ENCODE assay signal across 13 mouse cellular contexts in genomic region chr2:36213108-36213507, GRCm38 (mm10). TPM values are rescaled to one million over a fixed set of nuclear protein-coding genes. Genes with fewer than 3 reads are reported as not detected.
A peak's percentile ranks its signal among the peaks of the same experiment; 100 is the strongest.
DNase-seq lines count a peak whose midpoint lies in the region; ATAC-seq and TF ChIP-seq lines count a peak whose summit lies in the region.
"Had no signal": no experiment of that assay in that cellular context is flagged by ENCODE, and none has a peak within 500 bp of the region (broad histone marks: within the 10 kb centered on the region; RNA-seq: fewer than 3 reads in every experiment).

No protein-coding gene starts in this region.

- TF ChIP-seq CTCF in kidney, adult 2 months (conservative IDR thresholded peaks at IDR 0.05; ENCODE audit: insufficient read depth, insufficient read length, low read depth, low read length) = no peak

- peak; percentile 59 for ATAC-seq in heart, embryonic 14.5 days (ENCODE audit: insufficient number of reproducible peaks, insufficient read depth, low FRiP score, low read depth)
- ATAC-seq in lung, embryonic 16.5 days (ENCODE audit: low read depth) = no peak
- no peak for ATAC-seq in neural tube, embryonic 15.5 days (ENCODE audit: low FRiP score)
- ATAC-seq in hindbrain, embryonic 16.5 days = no peak

- no peaks in the 10 kb centered on the region for H3K36me3 ChIP-seq in kidney, adult 2 months (ENCODE audit: control insufficient read depth, insufficient read depth, low read length)
- H3K36me3 ChIP-seq in heart, embryonic 14.5 days (ENCODE audit: control insufficient read depth, insufficient read depth, low read length) = no peaks in the 10 kb centered on the region
- no peaks in the 10 kb centered on the region for H3K36me3 ChIP-seq in lung, embryonic 16.5 days (ENCODE audit: control insufficient read depth, insufficient read depth, low read length)
- H3K36me3 ChIP-seq in neural tube, embryonic 15.5 days = no peaks in the 10 kb centered on the region
- H3K36me3 ChIP-seq in hindbrain, embryonic 16.5 days (ENCODE audit: control insufficient read depth, insufficient read depth, low read length) = no peaks in the 10 kb centered on the region
- H3K36me3 ChIP-seq: limb, embryonic 12.5 days; neural tube, embryonic 13.5 days had no signal

- H3K4me1 ChIP-seq in kidney, adult 2 months (ENCODE audit: control insufficient read depth, insufficient read depth, low read length) = peaks cover 12% of the 10 kb centered on the region
- H3K4me1 ChIP-seq in heart, embryonic 14.5 days (ENCODE audit: control insufficient read depth in 2 of 2, insufficient read depth in 2 of 2, low read length in 2 of 2) = peaks cover 39 to 53% of the 10 kb centered on the region in 2 experiments
- peaks cover 52% of the 10 kb centered on the region for H3K4me1 ChIP-seq in lung, embryonic 16.5 days (replicated peaks; ENCODE audit: control insufficient read depth, insufficient read depth, low read length)
- H3K4me1 ChIP-seq in neural tube, embryonic 15.5 days = peaks cover 17% of the 10 kb centered on the region; the same call in 1 of the 2 replicates
- H3K4me1 ChIP-seq in hindbrain, embryonic 16.5 days (ENCODE audit: control insufficient read depth, insufficient read depth, low read depth, low read length) = 0 out of 2 replicates have a peak, but pooled peaks cover 3% of the 10 kb centered on the region

- peak; percentile 67 for DNase-seq in kidney, adult 2 months
- no peak for DNase-seq in kidney, adult 18-20 months
- DNase-seq in Muller cell, postnatal 12 days (ENCODE audit: inconsistent ontology term) = peak; percentile 43
- DNase-seq in right cerebral cortex, postnatal 36 days (ENCODE audit: low spot score in 2 of 2) = no peak
- DNase-seq: cerebellum, postnatal 36 days; gastrocnemius, postnatal 36 days had no signal

- H3K4me2 ChIP-seq in heart, embryonic 14.5 days (ENCODE audit: low read length) = peak overlapping the region; percentile 28
- no peak overlapping the region for H3K4me2 ChIP-seq in lung, embryonic 16.5 days (ENCODE audit: low read depth, low read length)
- H3K4me2 ChIP-seq in neural tube, embryonic 15.5 days = no peak overlapping the region
- no peak overlapping the region for H3K4me2 ChIP-seq in hindbrain, embryonic 16.5 days (ENCODE audit: low read length)
- H3K4me2 ChIP-seq: limb, embryonic 12.5 days; neural tube, embryonic 13.5 days had no signal

- H3K27ac ChIP-seq in kidney, adult 2 months (ENCODE audit: insufficient read depth, low read depth, low read length) = no peak overlapping the region
- H3K27ac ChIP-seq in heart, embryonic 14.5 days (replicated peaks in 1 of 2; ENCODE audit: control insufficient read depth in 1 of 2, insufficient read depth in 1 of 2, low read depth in 2 of 2, low read length in 2 of 2) = peak overlapping the region; percentile 12 to 75
- peak overlapping the region; percentile 69 for H3K27ac ChIP-seq in lung, embryonic 16.5 days (ENCODE audit: low read length)
- no peak overlapping the region for H3K27ac ChIP-seq in neural tube, embryonic 15.5 days (replicated peaks)
- H3K27ac ChIP-seq in hindbrain, embryonic 16.5 days (ENCODE audit: low read depth, low read length) = no peak overlapping the region
- H3K27ac ChIP-seq: limb, embryonic 12.5 days; neural tube, embryonic 13.5 days had no signal

- no peaks in the 10 kb centered on the region for H3K9me3 ChIP-seq in heart, embryonic 14.5 days (ENCODE audit: control insufficient read depth, low read length)
- no peaks in the 10 kb centered on the region for H3K9me3 ChIP-seq in lung, embryonic 16.5 days (ENCODE audit: control insufficient read depth, low read length)
- H3K9me3 ChIP-seq in neural tube, embryonic 15.5 days (replicated peaks) = no peaks in the 10 kb centered on the region
- H3K9me3 ChIP-seq in hindbrain, embryonic 16.5 days (ENCODE audit: control insufficient read depth, low read length) = no peaks in the 10 kb centered on the region
- H3K9me3 ChIP-seq: limb, embryonic 12.5 days; neural tube, embryonic 13.5 days had no signal

- H3K4me3 ChIP-seq in kidney, adult 2 months (ENCODE audit: insufficient read depth, low read depth, low read length) = no peak overlapping the region
- no peak overlapping the region for H3K4me3 ChIP-seq in heart, embryonic 14.5 days (ENCODE audit: control insufficient read depth in 1 of 2, insufficient read depth in 1 of 2, low read depth in 1 of 2, low read length in 2 of 2)
- no peak overlapping the region for H3K4me3 ChIP-seq in lung, embryonic 16.5 days (ENCODE audit: low read length)
- no peak overlapping the region for H3K4me3 ChIP-seq in neural tube, embryonic 15.5 days (replicated peaks)
- no peak overlapping the region for H3K4me3 ChIP-seq in hindbrain, embryonic 16.5 days (ENCODE audit: low read length)
- H3K4me3 ChIP-seq: limb, embryonic 12.5 days; neural tube, embryonic 13.5 days had no signal

- H3K27me3 ChIP-seq in kidney, adult 2 months (replicated peaks; ENCODE audit: control insufficient read depth, insufficient read depth, low read length) = no peaks in the 10 kb centered on the region
- peaks cover 16% of the 10 kb centered on the region for H3K27me3 ChIP-seq in heart, embryonic 14.5 days (ENCODE audit: control insufficient read depth, insufficient read depth, low read length)
- peaks cover 20% of the 10 kb centered on the region for H3K27me3 ChIP-seq in lung, embryonic 16.5 days (ENCODE audit: control insufficient read depth, insufficient read depth, low read depth, low read length)
- H3K27me3 ChIP-seq in neural tube, embryonic 15.5 days (replicated peaks) = peaks cover 44% of the 10 kb centered on the region
- peaks cover 19% of the 10 kb centered on the region for H3K27me3 ChIP-seq in hindbrain, embryonic 16.5 days (replicated peaks; ENCODE audit: control insufficient read depth, insufficient read depth, low read length)
- H3K27me3 ChIP-seq: CH12.LX had no signal

- 26% methylated on average over 7 of the region's 7 CpGs for WGBS in kidney, adult 2 months
- 8% methylated on average over 7 of the region's 7 CpGs for WGBS in heart, embryonic 14.5 days
- 32% methylated on average over 7 of the region's 7 CpGs for WGBS in lung, embryonic 16.5 days
- WGBS in neural tube, embryonic 15.5 days = 52% methylated on average over 7 of the region's 7 CpGs
- 49% methylated on average over 7 of the region's 7 CpGs for WGBS in hindbrain, embryonic 16.5 days

- TF ChIP-seq POLR2A in kidney, adult 2 months (IDR thresholded peaks at IDR 0.05; ENCODE audit: low read depth, low read length) = no peak

- peak overlapping the region; percentile 34; the same call in 1 of the 2 replicates for H3K9ac ChIP-seq in heart, embryonic 14.5 days (ENCODE audit: low read length)
- H3K9ac ChIP-seq in lung, embryonic 16.5 days (ENCODE audit: low read length) = no peak overlapping the region
- H3K9ac ChIP-seq in neural tube, embryonic 15.5 days (replicated peaks) = no peak overlapping the region
- H3K9ac ChIP-seq in hindbrain, embryonic 16.5 days (ENCODE audit: low read depth, low read length) = no peak overlapping the region
- H3K9ac ChIP-seq: limb, embryonic 12.5 days; neural tube, embryonic 13.5 days had no signal

RNA-seq across cellular contexts. Expression of gene Ptgs1, which starts 17.1 kb away (rescaled TPM):
- 25.6 and 28.2 TPM in 2 replicates for polyA plus RNA-seq in kidney, adult 2 months (2012; rRNA removed)
- 26.7 and 31.0 TPM in 2 replicates for polyA plus RNA-seq in heart, embryonic 14.5 days (2014; fragmentation: Nextera tagmentation; extraction: Ambion mirVana)
- polyA plus RNA-seq in lung, embryonic 16.5 days (2015; fragmentation: Nextera tagmentation; extraction: Ambion mirVana) = 76.1 and 83.5 TPM in 2 replicates
- polyA plus RNA-seq in neural tube, embryonic 15.5 days (2015; fragmentation: Nextera tagmentation; extraction: Ambion mirVana) = 7.4 and 8.1 TPM in 2 replicates
- polyA plus RNA-seq in hindbrain, embryonic 16.5 days (2015; fragmentation: Nextera tagmentation; extraction: Ambion mirVana) = 6.6 and 6.8 TPM in 2 replicates

Comparison
In these comparisons a context has a peak if more than half of its experiments do, and no peak if none do; other contexts are left out.
1. DNase-seq: peak in kidney, adult 2 months (single experiment) and Muller cell, postnatal 12 days (single experiment); none in kidney, adult 18-20 months (single experiment) and right cerebral cortex, postnatal 36 days (0 of 2).
2. H3K27ac ChIP-seq: peak in heart, embryonic 14.5 days (2 of 2) and lung, embryonic 16.5 days (single experiment); none in kidney, adult 2 months (single experiment), neural tube, embryonic 15.5 days (single experiment) and hindbrain, embryonic 16.5 days (single experiment).